Mouse (Mus musculus) cortical plate, adult 2 months (tissue): ENCODE results near the gene Smim14. TPM values are rescaled to one million over a fixed set of nuclear protein-coding genes. Genes with fewer than 3 reads are reported as not detected.

Source experiments
- H3K27ac ChIP-seq: fragments of 200-500 bp; 2 replicates; pipeline ENCODE4 v1.5.1; 2012; ENCODE audit warnings: low read length, control low read depth, inconsistent platforms; ENCODE audit not compliant: insufficient read depth
- H3K4me1 ChIP-seq: fragments of 200-500 bp; 2 replicates; pipeline ENCODE4 v1.6.1; 2011; ENCODE audit warnings: low read length; ENCODE audit not compliant: control insufficient read depth, insufficient read depth
- H3K4me3 ChIP-seq: fragments of 200-500 bp; 2 replicates; pipeline ENCODE4 v1.5.1; 2011; ENCODE audit warnings: mild to moderate bottlenecking, low read length, control low read depth; ENCODE audit not compliant: insufficient read depth
- CTCF ChIP-seq: fragments of 200-500 bp; IDR thresholded peaks from 2 replicates; pipeline ENCODE4 v1.5.1; 2011; ENCODE audit warnings: mild to moderate bottlenecking, control low read depth, low read length; ENCODE audit not compliant: insufficient read depth; ENCODE audit errors: extremely low read depth
- POLR2A ChIP-seq: fragments of 200-500 bp; IDR thresholded peaks from 2 replicates; pipeline ENCODE4 v1.6.1; 2011; ENCODE audit warnings: mild to moderate bottlenecking, low read length, control low read depth; ENCODE audit not compliant: insufficient read depth; ENCODE audit errors: extremely low read depth
- polyA plus RNA-seq: library from polyadenylated mRNA; depleted of rRNA; stranded (reverse); fragments of >200 nt; gene quantifications from 2 replicates; pipeline ENCODE4 v1.2.3, GENCODE M21; 2012; rRNA removed

Smim14 gene
- polyA plus RNA-seq: 146 and 154 TPM in 2 replicates

- H3K27ac ChIP-seq: peak within 1 kb of the TSS; percentile 96
- H3K4me3 ChIP-seq: peak within 1 kb of the TSS; percentile 95
- TF ChIP-seq CTCF (no peak), POLR2A (peak; percentile 82)
- H3K4me1 ChIP-seq: 0 out of 2 replicates have a peak, but pooled peaks cover 2% of the 10 kb centered on the region
Observed at GRCm38 (mm10) chr5:65536751-65537419, at the start of gene Smim14, which contains the start of gene Ube2k. Smim14 (minus strand) TSS chr5:65537184. Ube2k (plus strand) TSS chr5:65537233.

GRCm38 (mm10) chr5:65586291-65586690, 49.3 kb upstream of the Smim14 start:
- no peak overlapping the region for H3K4me3 ChIP-seq
- TF ChIP-seq CTCF (no peak), POLR2A (no peak)
- no peaks in the 10 kb centered on the region for H3K4me1 ChIP-seq
- no peak overlapping the region for H3K27ac ChIP-seq

- Histone ChIP-seq H3K27ac (no peak overlapping the region), H3K4me1 (peaks cover 3% of the 10 kb centered on the region; the same call in 1 of the 2 replicates), H3K4me3 (no peak overlapping the region)
- TF ChIP-seq POLR2A: no peak
- no peak for TF ChIP-seq CTCF
Observed at GRCm38 (mm10) chr5:65578545-65578944, 41.6 kb upstream of the Smim14 start.

GRCm38 (mm10) chr5:65575896-65576295, 38.9 kb upstream of the Smim14 start:
- TF ChIP-seq POLR2A: no peak
- no peak for TF ChIP-seq CTCF
- H3K4me3 ChIP-seq: no peak overlapping the region
- no peak overlapping the region for H3K27ac ChIP-seq
- H3K4me1 ChIP-seq: peaks cover 3% of the 10 kb centered on the region; the same call in 1 of the 2 replicates

- TF ChIP-seq CTCF: no peak
- Histone ChIP-seq H3K4me3 (no peak overlapping the region), H3K27ac (no peak overlapping the region), H3K4me1 (peaks cover 3% of the 10 kb centered on the region; the same call in 1 of the 2 replicates)
Observed at GRCm38 (mm10) chr5:65574876-65575275, 37.9 kb upstream of the Smim14 start.

GRCm38 (mm10) chr5:65565486-65565885, 28.5 kb upstream of the Smim14 start:
- H3K4me1 ChIP-seq: no peaks in the 10 kb centered on the region; the same call in 1 of the 2 replicates
- no peak overlapping the region for H3K4me3 ChIP-seq
- no peak for TF ChIP-seq CTCF
- TF ChIP-seq POLR2A: no peak
- no peak overlapping the region for H3K27ac ChIP-seq

GRCm38 (mm10) chr5:65561125-65561893, 24.3 kb upstream of the Smim14 start:
- no peak for TF ChIP-seq POLR2A
- no peak overlapping the region for H3K27ac ChIP-seq
- H3K4me3 ChIP-seq: no peak overlapping the region
- H3K4me1 ChIP-seq: no peaks in the 10 kb centered on the region; the same call in 1 of the 2 replicates

GRCm38 (mm10) chr5:65557109-65557508, 20.1 kb upstream of the Smim14 start:
- no peak for TF ChIP-seq CTCF
- TF ChIP-seq POLR2A: no peak

GRCm38 (mm10) chr5:65549677-65550076, 12.7 kb upstream of the Smim14 start:
- no peak for TF ChIP-seq POLR2A
- H3K4me1 ChIP-seq: no peaks in the 10 kb centered on the region
- H3K4me3 ChIP-seq: no peak overlapping the region
- H3K27ac ChIP-seq: no peak overlapping the region

More at GRCm38 (mm10) chr5:65557109-65557508, 20.1 kb upstream of the Smim14 start:
- Histone ChIP-seq H3K4me1 (no peaks in the 10 kb centered on the region), H3K4me3 (no peak overlapping the region), H3K27ac (no peak overlapping the region)

GRCm38 (mm10) chr5:65544616-65545015, 7.6 kb upstream of the Smim14 start:
- Histone ChIP-seq H3K4me3 (no peak overlapping the region), H3K27ac (no peak overlapping the region), H3K4me1 (0 out of 2 replicates have a peak, but pooled peaks cover 2% of the 10 kb centered on the region)
- TF ChIP-seq POLR2A (no peak), CTCF (no peak)
